Mouse (Mus musculus): ENCODE results near the gene Defb43.

DNA sequence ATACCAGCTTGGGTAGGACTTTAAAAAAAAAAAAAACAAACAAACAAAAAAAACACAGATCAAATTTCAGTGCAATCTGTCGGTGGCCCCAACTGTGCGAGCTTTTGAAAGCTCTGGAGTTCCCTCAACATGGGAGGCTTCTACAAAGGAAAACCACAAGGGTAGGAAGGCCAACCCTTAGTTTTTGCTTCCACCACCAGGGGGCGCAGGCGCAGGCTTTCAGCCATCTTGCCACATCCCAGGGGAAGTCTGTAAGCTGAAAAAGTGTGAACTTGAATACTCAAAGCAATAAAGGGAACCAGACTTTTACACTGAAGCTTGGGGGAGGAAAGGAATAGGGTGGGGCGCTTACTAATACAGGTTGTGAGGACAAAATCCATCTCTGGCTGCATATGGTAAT, 39.2 kb downstream of the Defb43 start:
- TF ChIP-seq GATA1 (IDR thresholded peaks at IDR 0.05; ENCODE audit: low read length) (no peak), TAL1 (IDR thresholded peaks at IDR 0.05; ENCODE audit: low read length) (no peak)

Data from erythroblast, embryonic 14.5 days (primary cell).